Mouse (Mus musculus) heart, postnatal 14 days (tissue): Measurements from ENCODE around the gene Rbm26. TPM values are rescaled to one million over a fixed set of nuclear protein-coding genes. Genes with fewer than 3 reads are reported as not detected.

Experiments used
- DNase-seq, 2 experiments: peaks; one replicate each; pipeline ENCODE4 v3.0.0; 2021 to 2022
- intact Hi-C: fragments of 180-260 bp; cut with DNase I; formaldehyde crosslinking; loops from one replicate; pipeline ENCODE4 v1.15.1; 2025
- long read RNA-seq, 2 experiments: library from polyadenylated mRNA; stranded (forward); transcript quantifications; one replicate each; pipeline ENCODE4 v2.0.0; 2021
- total RNA-seq, 2 experiments: library from RNA; stranded (reverse); gene quantifications; 2 replicates each; pipeline ENCODE4 v1.2.3; 2021

Rbm26 gene
- total RNA-seq = 10 to 100 TPM; 24.0 to 25.4 TPM
- long read RNA-seq, experiment 1, partial matches to known transcripts = 5 of 9 reads
- long read RNA-seq, experiment 1, other reads (novel, unspliced or antisense) = 4 of 9 reads
- long read RNA-seq, experiment 2, partial matches to known transcripts = 1 of 7 reads
- long read RNA-seq, experiment 2, other reads (novel, unspliced or antisense) = 2 of 7 reads

DNA sequence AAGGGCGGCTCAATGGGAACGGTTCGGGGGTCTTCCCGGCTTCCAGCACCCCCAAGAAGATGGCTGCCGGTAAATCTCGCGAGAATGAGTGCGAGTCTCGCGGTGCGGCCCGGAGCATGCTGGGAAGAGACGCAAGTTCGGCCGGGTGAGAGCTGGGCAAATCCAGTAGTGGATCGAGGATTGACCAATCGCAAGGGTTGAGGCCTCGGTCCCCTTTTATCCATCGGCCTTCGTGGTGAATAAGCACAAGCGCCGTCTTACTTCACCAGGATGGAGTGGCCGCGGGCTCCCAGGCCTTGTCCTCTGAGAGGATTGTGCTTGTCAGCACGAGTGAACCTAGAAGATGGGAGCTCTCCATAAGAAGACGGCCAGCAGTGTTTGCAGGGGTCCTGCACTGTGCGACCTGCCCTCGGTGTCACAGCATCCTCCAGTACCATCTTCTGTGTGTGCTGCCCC is at the start of gene Rbm26:
Rbm26 (minus strand) TSS at position 90 of the 456 bp plus-strand sequence.
- intact Hi-C loops = loop anchor here (10.0 kb wide), 1 partner anchor 558 kb away; no protein-coding TSS in a partner anchor
- peak; percentile 97 to 98 for DNase-seq

DNA sequence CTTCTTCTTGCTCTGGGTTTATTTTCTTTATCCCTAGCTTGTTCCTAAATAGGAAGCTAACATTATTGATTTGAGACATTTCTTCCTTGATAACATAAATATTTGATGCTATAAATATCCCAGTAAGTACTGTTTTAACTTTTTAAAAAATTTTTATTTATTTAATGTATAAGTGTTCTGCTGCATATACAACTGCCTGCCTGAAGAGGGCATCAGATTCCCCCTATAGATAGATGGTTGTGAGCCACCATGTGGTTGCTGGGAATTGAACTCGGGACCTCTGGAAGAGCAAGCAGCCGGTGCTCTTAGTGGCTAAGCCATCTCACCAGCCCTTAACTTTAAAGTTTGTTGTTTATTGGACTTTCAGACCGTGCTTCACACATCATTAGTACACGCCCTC is 48.7 kb upstream of the Rbm26 start:
- no peak for DNase-seq
- intact Hi-C loops = no loop called here

- intact Hi-C loops = no loop called here
- no peak for DNase-seq
These were observed 45.1 kb upstream of the Rbm26 start for GRCm38 (mm10) chr14:105222240-105222639.

- intact Hi-C loops = no loop called here
- DNase-seq = no peak
These were observed 42.6 kb upstream of the Rbm26 start for GRCm38 (mm10) chr14:105219525-105220376.

DNA sequence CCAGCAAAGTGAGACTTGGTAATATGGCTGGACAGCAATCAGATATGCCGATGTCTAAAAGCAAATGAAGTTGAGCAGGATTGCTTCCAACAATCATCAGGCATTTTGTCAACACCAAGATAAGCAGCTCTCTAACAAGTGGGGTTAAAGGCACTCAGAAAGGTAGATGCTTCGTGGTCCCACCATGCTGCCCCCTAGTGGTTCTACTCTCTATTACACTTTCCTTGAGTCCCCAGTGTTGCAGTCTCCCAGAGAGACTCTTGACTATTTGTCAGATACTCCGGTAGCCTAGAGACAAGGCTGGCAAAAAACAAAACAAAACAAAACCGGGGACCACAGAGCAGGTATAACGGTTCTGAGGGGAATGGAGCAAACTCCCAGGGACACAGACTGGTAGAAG is 21.3 kb upstream of the Rbm26 start:
- DNase-seq = peak in 1 of 2 experiments; percentile 14
- intact Hi-C loops = no loop called here

DNA sequence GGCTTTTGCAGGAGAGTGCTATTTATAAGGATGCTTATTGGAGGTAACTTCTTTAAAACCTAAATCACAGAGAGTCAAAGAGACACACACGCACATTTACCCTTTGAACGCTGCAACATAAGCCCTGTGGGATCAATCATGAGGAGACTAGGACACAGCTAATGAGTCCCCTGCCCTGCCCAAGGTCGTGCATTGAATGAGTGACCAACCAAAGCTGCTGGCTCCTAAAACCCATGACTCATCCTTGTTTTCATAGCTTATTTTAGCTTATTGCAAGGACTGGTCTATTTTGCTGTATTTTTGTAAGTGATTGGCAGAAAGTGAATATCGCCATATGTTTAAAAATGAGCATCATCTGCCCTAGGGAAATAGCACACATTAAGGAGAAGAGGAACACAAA is 17.6 kb upstream of the Rbm26 start:
- DNase-seq = no peak
- intact Hi-C loops = no loop called here

DNA sequence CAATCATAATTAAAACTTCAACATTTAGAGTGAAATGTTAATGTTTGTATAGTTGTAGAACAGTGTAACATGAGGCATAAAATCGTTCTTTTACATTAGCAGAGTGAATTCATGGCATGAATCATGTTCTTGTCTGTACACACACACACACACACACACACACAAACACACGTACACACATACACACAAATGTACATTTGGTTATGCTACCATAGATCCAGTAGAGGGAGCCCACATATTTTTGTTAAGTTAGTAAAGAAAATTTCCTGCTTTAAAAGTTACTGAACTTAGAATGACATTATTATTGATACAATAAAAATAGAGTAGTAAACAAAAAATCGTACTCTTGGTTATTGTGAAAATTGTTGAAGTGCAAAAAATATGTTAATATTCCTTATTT is 7.7 kb upstream of the Rbm26 start:
- intact Hi-C loops = loop anchor here (2.0 kb wide), 1 partner anchor 112 kb away; no protein-coding TSS in a partner anchor
- no peak for DNase-seq

GRCm38 (mm10) chr14:105182786-105183185 is 5.7 kb upstream of the Rbm26 start:
- DNase-seq = no peak
- intact Hi-C loops = no loop called here

DNA sequence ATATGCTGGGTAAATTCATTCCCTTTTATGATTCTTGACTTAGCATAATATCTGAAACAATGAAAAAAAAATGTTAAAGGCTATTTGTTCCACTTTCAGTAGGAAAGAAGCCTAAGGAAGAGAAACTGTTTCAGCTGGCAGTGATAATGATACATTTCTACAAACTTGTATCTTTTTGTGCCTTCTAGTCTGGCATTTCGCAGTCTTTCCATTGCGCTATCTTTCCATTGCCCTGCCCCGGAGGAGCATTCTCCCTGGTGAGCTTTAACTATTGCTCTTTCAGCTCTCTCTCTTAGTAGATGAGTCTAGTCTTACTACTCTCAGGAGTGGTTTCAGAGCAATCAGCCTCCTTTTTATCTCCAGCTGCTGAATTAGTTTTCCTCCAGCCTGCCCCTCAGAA is 2.6 kb upstream of the Rbm26 start:
- DNase-seq = no peak
- intact Hi-C loops = loop anchor here (10.0 kb wide), 1 partner anchor 555 kb away; no protein-coding TSS in a partner anchor

DNA sequence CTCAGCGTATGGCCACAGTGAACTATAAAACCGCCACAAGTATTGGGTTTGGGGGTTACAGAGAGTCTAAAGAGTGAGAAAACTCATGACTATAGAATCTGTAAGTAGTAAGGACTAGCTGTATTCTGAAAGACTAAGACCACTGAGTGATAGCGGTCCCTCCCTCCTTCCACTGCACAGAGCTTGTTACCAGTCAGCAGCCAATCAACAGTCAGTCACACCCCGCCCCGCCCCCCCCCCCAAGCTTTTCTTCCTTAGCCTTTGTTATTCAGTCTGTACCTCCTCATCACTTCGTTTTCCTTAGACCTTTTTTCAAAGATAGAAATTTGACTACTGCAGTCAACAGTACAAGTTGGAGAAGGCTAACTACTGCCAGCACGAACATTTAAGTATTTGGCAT is 1.9 kb upstream of the Rbm26 start:
- DNase-seq = no peak
- intact Hi-C loops = loop anchor here (10.0 kb wide), 1 partner anchor 556 kb away; no protein-coding TSS in a partner anchor

GRCm38 (mm10) chr14:105176381-105177168 is 552 bp downstream of the Rbm26 start:
- intact Hi-C loops = loop anchor here (10.0 kb wide), 1 partner anchor 558 kb away; no protein-coding TSS in a partner anchor
- DNase-seq = peak in 1 of 2 experiments; percentile 2

DNA sequence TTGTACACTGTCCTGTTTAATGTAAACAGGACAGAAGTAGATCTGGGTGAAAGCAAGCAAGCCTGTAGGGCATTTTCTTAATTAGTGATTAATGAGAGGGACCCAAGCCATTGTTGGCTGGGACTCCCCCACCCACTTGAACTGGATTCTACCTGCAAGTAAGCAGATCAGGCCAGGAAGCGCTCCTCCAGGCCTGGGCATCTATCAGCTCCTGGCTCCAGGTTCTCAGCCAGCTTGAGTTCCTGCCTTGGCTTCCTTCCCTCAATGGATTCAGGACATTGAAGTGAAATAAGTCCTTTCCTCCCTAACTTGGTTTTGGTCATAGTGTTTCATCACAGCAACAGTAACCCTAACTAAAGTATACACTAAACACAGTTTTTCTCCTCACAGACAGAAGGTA is 9.9 kb downstream of the Rbm26 start:
- intact Hi-C loops = no loop called here
- no peak for DNase-seq

DNA sequence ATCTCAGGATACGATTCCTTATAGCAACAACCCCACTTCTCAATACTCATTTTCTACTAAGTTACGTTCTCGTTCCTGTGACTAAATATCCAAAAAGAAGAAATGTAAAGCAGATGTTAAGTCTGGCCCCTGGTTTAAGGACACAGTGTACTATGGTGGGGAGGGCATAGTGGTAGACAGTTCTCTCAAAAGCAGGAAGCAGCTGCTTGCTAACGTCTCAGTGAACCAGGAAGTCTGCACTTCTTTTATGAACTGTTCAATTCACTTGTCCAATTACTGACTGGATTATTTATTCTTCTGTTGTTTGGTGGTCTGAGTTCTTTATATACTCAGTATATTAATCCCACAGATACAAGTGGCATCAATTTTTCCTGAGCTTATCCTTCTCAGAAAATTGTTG is 12.3 kb downstream of the Rbm26 start:
- no peak for DNase-seq
- intact Hi-C loops = no loop called here

DNA sequence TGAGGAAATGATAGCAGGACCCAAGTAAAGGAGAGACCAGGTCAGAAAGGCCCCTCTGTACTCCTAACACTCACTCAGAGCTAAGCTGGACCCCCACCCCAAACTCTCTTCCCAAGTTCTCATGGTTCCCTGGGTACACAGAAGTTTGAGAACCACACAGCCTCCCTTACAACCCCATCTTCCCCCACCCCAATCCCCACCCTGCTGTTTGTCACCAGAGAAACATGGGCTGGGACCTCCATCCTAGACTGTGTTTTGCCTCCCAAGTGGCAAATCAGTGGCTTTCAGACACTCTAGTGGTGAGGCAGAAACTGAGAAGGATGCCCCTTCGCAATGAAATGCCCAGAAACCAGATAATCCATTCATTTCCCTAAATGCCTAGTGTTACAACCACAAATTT is 15.8 kb downstream of the Rbm26 start:
- intact Hi-C loops = loop anchor here (2.0 kb wide), 1 partner anchor 61 kb away; no protein-coding TSS in a partner anchor
- DNase-seq = no peak

GRCm38 (mm10) chr14:105158526-105158925 is 18.6 kb downstream of the Rbm26 start:
- intact Hi-C loops = no loop called here
- no peak for DNase-seq

- no peak for DNase-seq
- intact Hi-C loops = no loop called here
These were observed 43.1 kb downstream of the Rbm26 start for GRCm38 (mm10) chr14:105134076-105134475.

- intact Hi-C loops = no loop called here
- no peak for DNase-seq
These were observed 49.3 kb downstream of the Rbm26 start for GRCm38 (mm10) chr14:105127715-105128385.

GRCm38 (mm10) chr14:105124513-105124912 is 52.6 kb downstream of the Rbm26 start:
- intact Hi-C loops = no loop called here
- no peak for DNase-seq

GRCm38 (mm10) chr14:105115402-105115801 is 61.7 kb downstream of the Rbm26 start:
- DNase-seq = no peak
- intact Hi-C loops = no loop called here

DNA sequence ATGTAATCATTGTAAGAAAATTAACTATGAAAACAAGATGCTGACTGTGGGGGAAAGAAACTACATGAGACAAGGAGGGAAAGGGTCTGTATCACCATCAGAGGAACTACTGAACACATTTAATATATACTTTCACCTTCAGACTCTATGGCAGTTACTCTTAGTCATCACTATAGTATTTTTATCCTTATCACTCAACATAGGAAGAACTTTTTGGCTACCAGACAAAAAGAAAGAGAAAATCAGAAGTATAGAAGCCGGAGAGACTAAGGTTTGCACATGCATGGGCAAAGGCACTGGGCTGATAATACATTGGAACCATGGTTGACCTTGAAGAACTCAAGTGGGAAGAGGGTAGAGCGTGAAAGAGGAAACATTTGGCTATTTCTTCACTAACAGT is 70.9 kb downstream of the Rbm26 start:
- intact Hi-C loops = no loop called here
- no peak for DNase-seq
